Mouse (Mus musculus): ENCODE measurements at regions not wholly inside any gene's neighbourhood (a gene's known extent, or its start where the extent isn't known, plus 50 kb on each side); places are given as distances from the start of the nearest gene placed in this dataset.

DNA sequence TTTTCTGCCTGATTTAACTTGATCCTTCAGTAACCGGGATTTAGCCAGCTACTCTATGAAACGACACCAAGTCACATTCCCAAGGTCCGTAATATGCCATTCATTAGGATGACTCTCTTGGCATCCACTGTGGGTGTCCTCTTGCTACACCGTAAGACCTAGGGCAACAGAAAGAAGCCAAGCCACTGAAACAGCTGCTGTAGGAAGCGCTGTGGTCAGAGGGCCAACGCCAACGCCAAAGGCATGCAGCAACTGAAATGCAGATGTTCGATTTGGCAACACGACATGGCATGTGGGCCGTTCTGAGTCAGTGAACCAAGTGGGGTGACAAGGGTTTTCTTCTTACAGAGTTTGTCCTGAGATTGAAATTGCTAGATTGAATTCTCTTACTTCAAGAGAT, 527.9 kb upstream of the Mpdz start:
- DNase-seq (ENCODE audit: low read depth, low spot score), result no peak

- no peak for DNase-seq (ENCODE audit: low read depth, low spot score)
These were observed 527.1 kb upstream of the Mpdz start for GRCm38 (mm10) chr4:81969621-81970115.

DNA sequence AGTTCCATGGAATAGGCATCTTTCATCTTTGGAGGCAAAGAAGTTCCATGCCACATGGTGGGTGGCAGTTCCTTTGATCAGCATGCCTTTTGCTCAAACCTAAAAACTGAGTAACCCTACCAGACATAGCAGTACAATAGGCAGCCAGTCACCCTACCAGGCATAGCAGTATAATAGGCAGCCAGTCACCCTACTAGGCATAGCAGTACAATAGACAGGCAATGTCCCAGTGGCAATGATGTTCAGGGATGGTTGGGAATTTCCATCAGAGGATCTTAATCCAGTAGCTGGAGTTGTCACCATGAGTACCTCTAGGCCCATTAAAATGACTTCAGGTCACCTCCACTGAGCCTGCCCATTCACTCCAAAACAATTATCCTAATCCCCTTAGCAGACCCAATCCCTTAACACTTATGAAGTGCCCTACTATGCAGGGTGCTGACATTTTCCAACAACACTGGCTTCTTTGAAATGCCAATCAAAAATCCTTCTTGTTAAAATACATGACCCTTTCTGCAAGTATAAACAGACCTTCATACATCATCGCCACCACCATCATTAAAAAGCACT, 523.5 kb upstream of the Mpdz start:
- no peak for DNase-seq (ENCODE audit: low read depth, low spot score)

- no peak for DNase-seq (ENCODE audit: low read depth, low spot score)
These were observed 520.5 kb upstream of the Mpdz start for GRCm38 (mm10) chr4:81963112-81963511.

DNA sequence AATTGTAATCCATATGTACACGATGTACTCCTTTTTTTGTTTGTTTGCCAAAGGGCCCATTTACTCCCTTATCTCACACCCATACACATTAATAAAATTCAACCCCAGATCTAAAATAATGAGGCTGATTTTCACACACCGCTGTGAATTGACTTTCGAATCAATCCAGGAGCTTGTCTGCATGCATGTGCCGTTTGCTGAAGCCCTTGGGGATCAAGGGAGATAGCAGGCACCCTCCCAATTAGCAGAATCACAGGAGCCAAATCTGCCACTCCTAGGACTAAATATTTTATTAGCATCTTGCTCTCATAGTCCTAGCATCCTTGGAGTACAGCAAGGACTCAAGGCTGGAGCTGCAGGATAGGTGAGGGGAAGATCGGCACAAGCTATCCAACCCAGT, 520.0 kb upstream of the Mpdz start:
- DNase-seq (ENCODE audit: low read depth, low spot score), result no peak

- DNase-seq (ENCODE audit: low read depth, low spot score), result no peak
These were observed 518.2 kb upstream of the Mpdz start for GRCm38 (mm10) chr4:81960552-81961534.

GRCm38 (mm10) chr4:81956926-81957694, 514.5 kb upstream of the Mpdz start:
- DNase-seq (ENCODE audit: low read depth, low spot score), result no peak

DNA sequence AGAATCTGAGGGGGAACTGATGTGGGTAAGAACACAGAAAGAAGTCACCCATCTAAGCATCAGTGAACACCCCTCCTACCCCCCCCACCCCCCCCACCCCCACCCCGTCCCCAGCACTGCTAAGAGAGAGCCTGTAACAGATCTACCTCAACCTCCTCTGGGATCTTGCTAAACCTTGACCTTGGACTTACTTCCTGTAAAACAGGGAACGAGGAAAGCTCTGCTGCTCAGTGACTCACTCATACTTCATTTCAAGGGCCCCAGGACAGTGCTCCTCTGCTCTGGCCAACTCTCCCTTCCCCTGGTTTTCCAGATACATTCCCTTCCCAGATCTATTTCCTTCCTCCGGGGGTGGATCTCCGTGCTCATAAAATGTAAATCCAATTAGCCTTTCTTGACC, 510.4 kb upstream of the Mpdz start:
- DNase-seq (ENCODE audit: low read depth, low spot score), result no peak

DNA sequence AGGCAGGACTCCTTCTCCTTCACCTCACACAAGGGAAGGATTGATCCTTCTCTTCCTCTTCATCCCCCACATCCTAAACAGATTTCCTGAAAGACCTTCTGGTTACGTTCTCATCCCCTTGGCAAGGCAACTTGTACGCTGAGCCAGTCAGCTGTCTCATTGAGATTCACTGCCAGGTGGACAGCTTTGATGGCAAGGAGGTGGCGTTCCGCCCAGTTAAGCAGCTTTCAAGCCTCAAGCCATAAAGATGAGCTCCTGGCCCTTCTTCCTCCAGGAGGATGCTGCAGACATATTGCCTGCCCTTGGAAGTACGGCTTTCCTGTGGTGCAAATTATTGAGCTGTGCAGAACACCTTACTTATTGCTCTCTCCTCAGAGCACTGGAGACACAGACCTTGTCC, 494.8 kb upstream of the Mpdz start:
- DNase-seq (ENCODE audit: low read depth, low spot score), result no peak

DNA sequence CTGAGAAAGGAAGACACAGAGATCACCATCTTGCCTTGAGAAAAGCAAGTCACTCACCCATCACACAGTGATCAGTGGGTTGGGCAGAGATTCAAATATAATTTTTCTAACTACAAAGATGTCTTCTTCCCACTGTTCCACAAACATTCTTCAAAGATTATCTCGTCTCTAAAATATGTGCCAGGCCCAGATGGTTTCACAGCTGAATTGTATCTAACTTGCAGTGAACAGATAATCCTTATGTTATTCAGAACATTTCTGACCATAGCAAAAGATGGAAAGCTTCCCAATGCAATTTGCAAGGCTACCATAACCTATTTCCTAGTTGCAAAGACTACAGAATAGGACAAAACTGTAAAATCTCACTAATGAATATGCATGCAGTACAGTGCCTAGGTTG, 488.3 kb upstream of the Mpdz start:
- DNase-seq (ENCODE audit: low read depth, low spot score), result no peak

- no peak for DNase-seq (ENCODE audit: low read depth, low spot score)
These were observed 486.1 kb upstream of the Mpdz start for GRCm38 (mm10) chr4:81928581-81929244.

DNA sequence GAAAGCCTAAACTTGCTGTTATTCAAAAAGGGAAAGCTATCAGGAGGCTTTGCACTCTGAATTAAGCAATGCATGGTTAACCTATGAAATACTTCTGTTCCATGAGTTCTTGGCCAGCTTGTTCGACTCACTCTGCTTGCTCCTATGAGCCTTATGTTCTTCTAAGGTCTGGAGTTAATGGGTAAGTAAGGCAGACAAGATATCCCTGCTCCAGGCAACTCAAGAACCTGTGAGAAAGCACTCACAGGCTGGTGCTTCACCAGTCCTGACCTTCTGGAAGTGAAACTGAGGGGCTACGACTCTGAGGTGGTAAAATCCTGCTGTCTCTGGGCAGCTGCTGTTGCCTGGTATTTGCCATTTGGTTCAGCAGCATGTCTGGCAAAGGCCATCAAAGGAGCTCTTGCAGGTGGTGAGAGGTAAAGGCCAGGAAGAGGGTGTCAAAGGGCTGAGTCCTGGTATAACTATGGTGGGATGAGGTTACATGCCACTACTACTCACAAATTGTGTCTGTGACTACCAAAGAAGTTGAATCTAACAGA, 484.6 kb upstream of the Mpdz start:
- DNase-seq (ENCODE audit: low read depth, low spot score), result no peak

DNA sequence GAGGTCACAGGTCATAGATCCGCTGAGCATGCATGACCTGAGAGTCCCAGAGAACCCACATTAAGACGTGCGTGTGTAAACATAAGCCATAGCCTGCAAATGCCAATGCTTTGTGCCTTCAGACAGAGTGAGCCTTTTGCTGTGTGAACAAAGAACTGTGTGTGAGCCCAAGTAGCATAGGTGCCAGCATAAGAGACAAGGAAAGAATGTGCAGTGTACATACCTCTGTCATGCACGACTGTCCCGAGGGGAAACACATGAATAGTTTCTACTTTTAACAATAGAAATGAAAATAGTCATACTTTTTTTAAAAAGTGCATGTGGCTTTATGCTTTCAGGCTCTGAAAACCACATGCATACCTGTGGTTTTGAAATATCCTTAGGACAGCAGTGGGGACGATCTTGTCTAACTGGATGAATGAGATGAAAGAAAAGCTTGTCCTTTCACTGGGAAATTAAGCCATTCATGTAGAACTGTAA, 484.1 kb upstream of the Mpdz start:
- no peak for DNase-seq (ENCODE audit: low read depth, low spot score)

DNA sequence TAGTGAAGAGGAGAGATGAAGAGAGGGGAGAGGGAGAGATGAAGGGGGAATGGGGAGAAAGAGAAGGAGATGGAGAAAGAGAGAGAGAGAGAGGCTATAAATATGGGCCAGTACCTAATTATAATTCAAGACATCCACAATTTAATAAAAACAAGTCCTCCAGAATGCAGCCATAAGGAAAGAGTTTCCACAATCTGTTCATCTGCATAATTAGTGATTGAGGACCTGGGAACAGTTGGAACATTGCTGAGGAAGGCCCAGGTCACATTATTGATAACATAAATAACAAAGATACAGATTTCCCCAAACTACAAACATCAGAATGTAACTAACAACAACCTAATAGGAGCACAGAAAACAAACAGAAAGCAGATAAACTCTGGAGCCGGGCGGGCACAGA, 483.0 kb upstream of the Mpdz start:
- DNase-seq (ENCODE audit: low read depth, low spot score), result no peak

GRCm38 (mm10) chr4:81924120-81924519, 481.5 kb upstream of the Mpdz start:
- DNase-seq (ENCODE audit: low read depth, low spot score), result peak; percentile 6

- no peak for DNase-seq (ENCODE audit: low read depth, low spot score)
These were observed 480.3 kb upstream of the Mpdz start for GRCm38 (mm10) chr4:81922876-81923275.

- DNase-seq (ENCODE audit: low read depth, low spot score), result no peak
These were observed 472.4 kb upstream of the Mpdz start for GRCm38 (mm10) chr4:81914971-81915370.

- DNase-seq (ENCODE audit: low read depth, low spot score), result no peak
These were observed 470.7 kb upstream of the Mpdz start for GRCm38 (mm10) chr4:81913296-81913695.

DNA sequence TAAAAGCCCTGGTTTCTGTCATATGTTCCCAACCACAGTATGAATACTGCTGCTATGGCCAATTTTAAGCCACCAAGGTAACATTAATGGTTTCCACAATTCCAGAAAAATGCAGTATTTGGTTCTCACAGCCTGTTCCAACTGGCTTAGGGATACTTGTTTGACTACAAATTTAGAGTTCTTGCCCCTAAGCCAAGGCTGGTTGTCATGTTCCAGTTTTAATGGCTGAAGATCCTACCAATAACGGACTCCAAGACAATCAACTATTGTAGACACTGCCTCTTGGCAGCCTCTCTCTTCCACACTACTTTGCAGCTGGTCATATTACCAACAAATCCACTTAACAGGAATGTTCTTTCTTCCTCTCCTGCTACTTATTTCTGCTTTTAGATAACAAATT, 470.0 kb upstream of the Mpdz start:
- no peak for DNase-seq (ENCODE audit: low read depth, low spot score)

DNA sequence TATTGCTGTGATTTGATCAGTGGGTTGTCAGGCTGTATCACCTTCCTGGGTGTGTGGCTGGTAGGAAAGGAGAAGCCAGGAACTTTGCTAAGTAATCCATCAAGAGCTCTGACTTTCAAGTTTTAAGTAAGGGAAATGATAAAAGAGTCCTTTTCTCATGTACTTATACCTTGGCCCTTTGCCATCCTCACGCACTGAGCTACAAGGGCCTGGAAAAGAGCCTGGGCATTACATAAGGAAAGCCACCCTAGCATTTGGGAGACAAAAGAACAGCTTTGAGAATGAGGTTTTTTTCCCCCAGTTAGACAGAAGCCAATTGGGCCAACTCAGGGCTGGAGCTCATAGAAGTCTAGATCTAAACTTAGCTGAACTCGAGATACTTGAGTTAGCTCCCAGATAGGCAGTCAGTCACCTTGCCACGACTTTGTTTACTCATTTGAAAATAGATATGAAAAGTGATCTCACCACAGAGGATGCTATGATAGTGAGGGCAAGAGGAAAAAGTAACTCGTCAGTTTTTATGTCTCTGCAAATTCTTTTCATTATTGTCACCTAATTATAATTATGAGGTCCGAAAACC, 457.4 kb upstream of the Mpdz start:
- DNase-seq (ENCODE audit: low read depth, low spot score), result no peak

DNA sequence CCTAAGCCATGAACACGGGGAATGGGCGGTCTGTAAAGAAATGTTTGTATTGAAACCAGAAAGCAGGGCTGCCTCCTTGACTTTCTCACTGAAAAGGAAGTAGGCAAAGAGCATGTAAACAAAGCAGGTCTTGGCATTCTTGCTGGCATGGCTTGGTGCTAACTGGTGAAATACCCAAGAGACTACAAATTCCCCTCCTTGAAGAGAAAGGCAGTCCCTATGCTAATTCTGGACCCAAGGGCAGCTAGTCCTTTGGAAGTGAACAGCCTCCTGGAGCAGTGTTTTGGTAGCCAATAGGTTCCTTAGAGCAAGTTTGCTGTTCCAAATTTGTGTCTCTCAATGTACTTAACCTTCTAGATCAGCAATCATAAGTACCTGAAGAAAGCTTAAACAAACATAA, 456.0 kb upstream of the Mpdz start:
- no peak for DNase-seq (ENCODE audit: low read depth, low spot score)

Data from ES-CJ7 (cell line).